Mouse (Mus musculus): Measurements from ENCODE around the gene Cnst. TPM values are rescaled to one million over a fixed set of nuclear protein-coding genes. Genes with fewer than 3 reads are reported as not detected.

Cnst gene
- polyA plus RNA-seq, 1 experiment from 2014 or later = 18.8 TPM

DNA sequence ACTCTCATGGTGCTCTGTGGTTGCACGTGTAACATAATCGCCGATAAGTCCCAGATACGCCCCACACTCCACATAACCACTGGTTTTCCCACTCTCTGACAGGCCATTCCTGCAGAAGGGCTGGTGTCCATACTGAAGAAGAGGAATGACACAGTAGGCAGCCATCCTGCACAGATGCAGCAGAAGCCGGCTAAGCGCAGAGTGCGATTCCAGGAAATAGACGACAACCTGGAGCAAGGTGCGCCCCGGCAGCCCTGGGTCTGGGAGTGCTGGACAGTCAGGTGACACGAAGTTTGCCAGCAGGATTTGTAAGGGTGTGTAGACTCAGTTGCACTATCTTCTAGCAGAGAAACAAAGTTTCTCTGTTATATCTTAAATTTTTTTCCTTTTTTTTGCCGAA is 76.5 kb downstream of the Cnst start:
- Histone ChIP-seq H3K4me2 (ENCODE audit: low read depth, low read length) (no peak overlapping the region), H3K27ac (ENCODE audit: low read length) (no peak overlapping the region), H3K36me3 (ENCODE audit: control insufficient read depth, insufficient read depth, low read length) (no peaks in the 10 kb centered on the region), H3K4me3 (replicated peaks; ENCODE audit: low read length) (no peak overlapping the region), H3K9ac (ENCODE audit: low read length) (no peak overlapping the region), H3K27me3 (ENCODE audit: control insufficient read depth, insufficient read depth, low read length) (no peaks in the 10 kb centered on the region), H3K4me1 (ENCODE audit: control insufficient read depth, insufficient read depth, low read length) (no peaks in the 10 kb centered on the region), H3K9me3 (replicated peaks; ENCODE audit: control insufficient read depth, low read length) (no peaks in the 10 kb centered on the region)
- WGBS = 93% methylated on average over 12 of the region's 12 CpGs
- ATAC-seq (ENCODE audit: insufficient read depth, low FRiP score) = no peak

DNA sequence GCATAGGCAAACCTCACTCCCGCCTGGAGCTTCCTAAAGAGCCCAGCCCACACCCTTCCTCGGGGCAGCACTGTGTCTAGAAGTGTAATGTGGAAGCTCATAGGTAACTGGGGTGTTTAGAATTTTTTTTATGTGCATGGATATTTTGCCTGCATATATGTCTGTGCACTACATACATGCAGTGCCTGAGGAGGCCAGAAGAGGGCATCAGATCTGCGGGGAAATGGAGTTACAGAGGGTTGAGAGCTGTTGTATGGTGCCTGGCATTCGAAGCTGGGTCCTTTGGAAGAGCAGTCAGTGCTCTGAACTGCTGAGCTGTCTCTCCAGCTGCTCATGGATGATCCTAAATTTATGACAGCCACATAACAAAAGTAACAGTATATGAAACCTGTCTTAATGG is 77.5 kb downstream of the Cnst start:
- Histone ChIP-seq H3K4me1 (ENCODE audit: control insufficient read depth, insufficient read depth, low read length) (no peaks in the 10 kb centered on the region), H3K9ac (ENCODE audit: low read length) (no peak overlapping the region), H3K27ac (ENCODE audit: low read length) (no peak overlapping the region), H3K4me2 (ENCODE audit: low read depth, low read length) (no peak overlapping the region), H3K27me3 (ENCODE audit: control insufficient read depth, insufficient read depth, low read length) (no peaks in the 10 kb centered on the region), H3K36me3 (ENCODE audit: control insufficient read depth, insufficient read depth, low read length) (no peaks in the 10 kb centered on the region), H3K4me3 (replicated peaks; ENCODE audit: low read length) (no peak overlapping the region), H3K9me3 (replicated peaks; ENCODE audit: control insufficient read depth, low read length) (no peaks in the 10 kb centered on the region)
- 56% methylated on average over 4 of the region's 4 CpGs for WGBS
- ATAC-seq (ENCODE audit: insufficient read depth, low FRiP score) = peak; percentile 19; the same call in 1 of the 2 replicates

DNA sequence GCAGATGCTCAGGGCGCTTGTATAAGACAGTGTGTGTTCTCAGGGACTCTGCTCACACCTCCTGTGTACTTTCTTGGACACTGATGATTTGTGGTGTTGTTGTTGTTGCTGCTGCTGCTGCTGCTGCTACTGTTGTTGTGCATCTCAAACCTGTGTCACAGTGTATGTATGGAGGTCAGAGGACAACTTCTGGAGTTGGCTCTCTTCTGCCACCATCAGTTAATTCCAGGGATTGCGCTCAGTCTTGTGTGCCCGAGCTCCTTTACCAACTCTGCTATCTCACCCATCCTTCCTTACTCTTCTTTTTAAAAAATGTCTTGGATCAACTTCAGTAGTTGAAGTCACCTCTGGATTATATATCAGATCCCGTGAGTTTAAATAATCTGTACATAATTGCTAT is 78.2 kb downstream of the Cnst start:
- Histone ChIP-seq H3K4me2 (ENCODE audit: low read depth, low read length) (no peak overlapping the region), H3K27me3 (ENCODE audit: control insufficient read depth, insufficient read depth, low read length) (no peaks in the 10 kb centered on the region), H3K4me1 (ENCODE audit: control insufficient read depth, insufficient read depth, low read length) (no peaks in the 10 kb centered on the region), H3K9ac (ENCODE audit: low read length) (no peak overlapping the region), H3K4me3 (replicated peaks; ENCODE audit: low read length) (no peak overlapping the region), H3K27ac (ENCODE audit: low read length) (no peak overlapping the region), H3K36me3 (ENCODE audit: control insufficient read depth, insufficient read depth, low read length) (no peaks in the 10 kb centered on the region), H3K9me3 (replicated peaks; ENCODE audit: control insufficient read depth, low read length) (no peaks in the 10 kb centered on the region)
- 66% methylated on average over 4 of the region's 4 CpGs for WGBS
- no peak for ATAC-seq (ENCODE audit: insufficient read depth, low FRiP score)

DNA sequence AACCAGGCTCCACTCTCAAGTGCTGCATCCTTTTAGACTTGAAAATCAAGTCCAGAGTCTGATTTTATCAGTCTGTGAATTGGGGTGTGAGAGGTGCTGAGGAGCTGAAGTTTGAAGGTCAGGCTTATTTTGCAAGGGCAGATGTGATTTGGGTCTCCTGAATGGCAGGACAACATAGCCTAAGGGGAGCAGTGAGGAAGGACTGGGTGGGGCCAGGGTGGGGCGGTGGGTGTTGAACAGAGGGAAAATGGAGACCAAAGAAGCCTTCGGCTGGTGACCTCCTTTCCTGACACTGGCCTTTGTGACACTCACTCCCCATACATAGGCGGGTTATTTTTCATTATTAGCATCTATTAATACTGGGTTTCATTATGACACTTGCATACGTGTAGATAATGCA is 81.7 kb downstream of the Cnst start:
- H3K9me3 ChIP-seq (replicated peaks; ENCODE audit: control insufficient read depth, low read length) = no peaks in the 10 kb centered on the region
- 77% methylated on average over 4 of the region's 4 CpGs for WGBS
- no peak for ATAC-seq (ENCODE audit: insufficient read depth, low FRiP score)
- no peaks in the 10 kb centered on the region for H3K36me3 ChIP-seq (ENCODE audit: control insufficient read depth, insufficient read depth, low read length)
- no peak overlapping the region for H3K4me2 ChIP-seq (ENCODE audit: low read depth, low read length)
- no peak overlapping the region for H3K4me3 ChIP-seq (replicated peaks; ENCODE audit: low read length)
- H3K27me3 ChIP-seq (ENCODE audit: control insufficient read depth, insufficient read depth, low read length) = no peaks in the 10 kb centered on the region
- no peaks in the 10 kb centered on the region for H3K4me1 ChIP-seq (ENCODE audit: control insufficient read depth, insufficient read depth, low read length)
- H3K27ac ChIP-seq (ENCODE audit: low read length) = no peak overlapping the region
- no peak overlapping the region for H3K9ac ChIP-seq (ENCODE audit: low read length)

DNA sequence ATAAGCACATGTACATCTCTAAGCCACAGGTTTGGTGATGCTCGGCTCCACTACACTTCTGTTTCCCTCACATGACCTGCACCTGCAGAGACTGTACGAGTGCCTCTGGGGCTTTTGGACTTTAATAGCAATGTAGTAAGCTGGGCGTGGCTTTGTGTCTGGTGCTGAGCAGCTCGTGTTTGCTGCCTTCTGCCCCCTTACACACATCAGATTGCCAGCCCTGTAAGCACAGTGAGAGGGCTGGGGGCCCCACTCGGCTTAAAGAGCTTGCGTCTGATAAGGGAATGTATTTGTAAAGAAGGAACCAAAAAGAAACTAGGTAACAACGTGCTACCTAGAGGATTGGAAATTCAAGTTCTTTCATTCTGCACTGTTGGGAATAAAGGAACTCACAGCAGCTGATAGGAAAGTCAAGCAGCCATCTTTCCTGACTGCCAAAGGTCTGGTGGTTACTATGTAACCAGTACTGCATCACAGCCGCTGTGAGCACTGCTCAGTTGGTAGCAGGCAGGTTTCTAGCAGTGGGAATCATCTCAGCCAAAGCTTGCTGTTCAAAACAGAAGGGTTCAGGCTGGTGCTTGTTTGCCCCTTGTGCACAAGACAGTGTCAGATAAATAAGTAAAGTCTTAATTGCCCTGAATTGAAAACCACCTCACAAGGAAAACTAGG is 82.4 kb downstream of the Cnst start:
- Histone ChIP-seq H3K4me1 (ENCODE audit: control insufficient read depth, insufficient read depth, low read length) (no peaks in the 10 kb centered on the region), H3K27ac (ENCODE audit: low read length) (no peak overlapping the region), H3K36me3 (ENCODE audit: control insufficient read depth, insufficient read depth, low read length) (no peaks in the 10 kb centered on the region), H3K4me2 (ENCODE audit: low read depth, low read length) (0 out of 2 replicates have a peak overlapping the region, but pooled peaks have one; percentile 9), H3K27me3 (ENCODE audit: control insufficient read depth, insufficient read depth, low read length) (no peaks in the 10 kb centered on the region), H3K9ac (ENCODE audit: low read length) (no peak overlapping the region), H3K9me3 (replicated peaks; ENCODE audit: control insufficient read depth, low read length) (no peaks in the 10 kb centered on the region), H3K4me3 (replicated peaks; ENCODE audit: low read length) (no peak overlapping the region)
- WGBS = 45% methylated on average over 8 of the region's 8 CpGs
- ATAC-seq (ENCODE audit: insufficient read depth, low FRiP score) = peak; percentile 78

DNA sequence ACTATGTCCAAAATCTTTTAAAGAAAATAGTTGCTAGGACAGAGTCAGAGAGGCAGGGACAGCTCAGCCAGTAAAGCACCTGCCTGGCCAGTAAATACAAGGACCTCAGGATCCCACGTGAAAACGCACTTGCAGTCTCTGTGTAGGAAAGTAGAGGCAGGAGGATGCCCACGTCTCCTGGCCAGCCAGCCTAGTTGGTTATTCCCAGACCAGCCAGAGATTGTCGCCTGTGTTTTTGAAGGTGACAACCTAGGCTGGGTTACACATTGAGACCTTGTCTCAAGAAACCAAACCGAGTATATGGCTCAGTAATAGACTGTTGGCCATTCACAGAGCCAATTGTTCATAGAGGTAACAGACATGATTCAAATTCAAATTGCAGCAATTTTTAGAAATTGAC is 83.1 kb downstream of the Cnst start:
- ATAC-seq (ENCODE audit: insufficient read depth, low FRiP score) = no peak
- no peaks in the 10 kb centered on the region for H3K36me3 ChIP-seq (ENCODE audit: control insufficient read depth, insufficient read depth, low read length)
- no peaks in the 10 kb centered on the region for H3K27me3 ChIP-seq (ENCODE audit: control insufficient read depth, insufficient read depth, low read length)
- H3K4me1 ChIP-seq (ENCODE audit: control insufficient read depth, insufficient read depth, low read length) = no peaks in the 10 kb centered on the region
- 80% methylated on average over 5 of the region's 5 CpGs for WGBS
- H3K4me3 ChIP-seq (replicated peaks; ENCODE audit: low read length) = no peak overlapping the region
- H3K9me3 ChIP-seq (replicated peaks; ENCODE audit: control insufficient read depth, low read length) = no peaks in the 10 kb centered on the region
- no peak overlapping the region for H3K27ac ChIP-seq (ENCODE audit: low read length)
- H3K4me2 ChIP-seq (ENCODE audit: low read depth, low read length) = no peak overlapping the region
- no peak overlapping the region for H3K9ac ChIP-seq (ENCODE audit: low read length)

DNA sequence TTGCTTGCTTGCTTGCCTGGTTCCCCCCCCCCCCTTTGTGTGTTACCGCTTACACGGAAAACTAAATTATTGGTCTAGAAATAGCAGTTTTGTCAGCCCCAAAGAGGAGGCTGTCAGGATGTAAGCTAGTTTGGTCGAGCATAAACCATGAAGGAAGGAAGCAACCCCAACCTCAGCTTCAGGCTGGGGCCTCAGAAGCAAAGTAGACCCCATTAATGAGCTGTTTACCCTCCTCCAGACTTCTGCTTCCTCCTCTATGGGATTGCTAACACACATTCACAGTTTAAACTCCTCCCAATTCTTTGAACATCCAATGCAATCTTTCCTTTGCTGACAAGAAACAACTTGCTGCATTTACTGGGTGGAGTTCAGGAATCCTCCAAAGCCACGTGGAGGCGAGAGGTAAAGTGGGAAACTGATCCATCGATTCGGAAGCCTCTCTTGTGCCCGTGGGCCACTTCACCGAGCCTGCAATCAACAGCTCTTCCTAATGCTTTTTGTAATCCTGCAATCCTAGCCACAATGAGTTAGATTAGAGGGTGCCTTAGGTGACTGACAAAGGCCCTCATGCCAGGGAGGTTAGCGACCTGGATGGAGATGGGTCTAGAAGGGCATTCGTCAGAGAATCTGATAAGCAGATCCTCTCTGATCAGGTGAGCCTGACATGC is 86.7 kb downstream of the Cnst start:
- H3K27me3 ChIP-seq (ENCODE audit: control insufficient read depth, insufficient read depth, low read length) = no peaks in the 10 kb centered on the region
- H3K4me1 ChIP-seq (ENCODE audit: control insufficient read depth, insufficient read depth, low read length) = no peaks in the 10 kb centered on the region
- no peaks in the 10 kb centered on the region for H3K9me3 ChIP-seq (replicated peaks; ENCODE audit: control insufficient read depth, low read length)
- no peak overlapping the region for H3K4me2 ChIP-seq (ENCODE audit: low read depth, low read length)
- ATAC-seq (ENCODE audit: insufficient read depth, low FRiP score) = no peak
- H3K27ac ChIP-seq (ENCODE audit: low read length) = no peak overlapping the region
- H3K9ac ChIP-seq (ENCODE audit: low read length) = no peak overlapping the region
- H3K4me3 ChIP-seq (replicated peaks; ENCODE audit: low read length) = no peak overlapping the region
- 76% methylated on average over 11 of the region's 11 CpGs for WGBS
- no peaks in the 10 kb centered on the region for H3K36me3 ChIP-seq (ENCODE audit: control insufficient read depth, insufficient read depth, low read length)

DNA sequence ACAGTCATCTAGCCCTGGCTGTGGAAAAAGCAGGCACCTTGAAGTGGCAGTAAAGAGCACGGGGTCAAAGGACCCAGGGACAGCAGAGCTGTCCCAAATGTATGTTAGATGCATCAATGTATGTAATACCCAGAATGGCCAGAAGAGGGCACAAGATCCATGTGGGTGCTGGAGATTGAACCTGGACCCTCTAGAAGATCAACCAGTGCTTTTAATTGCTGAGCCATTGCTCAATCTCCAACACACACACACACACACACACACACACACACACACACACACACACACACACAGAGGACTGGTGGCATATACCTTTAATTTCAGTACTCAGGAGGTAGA is 87.2 kb downstream of the Cnst start:
- Histone ChIP-seq H3K27me3 (ENCODE audit: control insufficient read depth, insufficient read depth, low read length) (no peaks in the 10 kb centered on the region), H3K36me3 (ENCODE audit: control insufficient read depth, insufficient read depth, low read length) (no peaks in the 10 kb centered on the region), H3K4me3 (replicated peaks; ENCODE audit: low read length) (no peak overlapping the region), H3K9ac (ENCODE audit: low read length) (no peak overlapping the region), H3K4me2 (ENCODE audit: low read depth, low read length) (no peak overlapping the region), H3K9me3 (replicated peaks; ENCODE audit: control insufficient read depth, low read length) (no peaks in the 10 kb centered on the region), H3K4me1 (ENCODE audit: control insufficient read depth, insufficient read depth, low read length) (no peaks in the 10 kb centered on the region), H3K27ac (ENCODE audit: low read length) (no peak overlapping the region)
- no peak for ATAC-seq (ENCODE audit: insufficient read depth, low FRiP score)
- WGBS = 38% methylated on average over 1 of the region's 1 CpGs

DNA sequence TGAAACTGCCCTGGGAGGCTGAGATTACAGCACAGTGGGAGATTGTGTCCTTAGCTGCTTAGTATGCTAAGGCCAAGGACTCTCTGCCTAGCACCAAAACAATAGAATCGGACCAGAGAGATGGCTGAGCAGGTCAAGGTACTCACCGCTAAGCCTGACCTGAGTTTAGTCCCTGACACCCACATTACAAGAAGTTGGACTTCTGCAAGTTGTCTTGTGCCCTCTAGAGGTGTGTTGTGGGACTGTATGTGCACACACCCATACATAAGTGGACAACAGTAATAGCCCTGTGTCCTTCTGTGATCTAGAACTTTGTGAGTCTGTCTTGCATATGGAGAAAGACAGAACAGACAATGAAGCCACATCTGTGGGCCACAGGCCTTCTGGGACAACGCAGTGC is 88.0 kb downstream of the Cnst start:
- Histone ChIP-seq H3K27ac (ENCODE audit: low read length) (no peak overlapping the region), H3K36me3 (ENCODE audit: control insufficient read depth, insufficient read depth, low read length) (no peaks in the 10 kb centered on the region), H3K9me3 (replicated peaks; ENCODE audit: control insufficient read depth, low read length) (no peaks in the 10 kb centered on the region), H3K9ac (ENCODE audit: low read length) (no peak overlapping the region), H3K4me1 (ENCODE audit: control insufficient read depth, insufficient read depth, low read length) (no peaks in the 10 kb centered on the region), H3K4me2 (ENCODE audit: low read depth, low read length) (no peak overlapping the region), H3K27me3 (ENCODE audit: control insufficient read depth, insufficient read depth, low read length) (no peaks in the 10 kb centered on the region), H3K4me3 (replicated peaks; ENCODE audit: low read length) (no peak overlapping the region)
- no peak for ATAC-seq (ENCODE audit: insufficient read depth, low FRiP score)
- WGBS = 90% methylated on average over 3 of the region's 3 CpGs
